Mouse (Mus musculus): ENCODE data around the gene Gm21969.

DNA sequence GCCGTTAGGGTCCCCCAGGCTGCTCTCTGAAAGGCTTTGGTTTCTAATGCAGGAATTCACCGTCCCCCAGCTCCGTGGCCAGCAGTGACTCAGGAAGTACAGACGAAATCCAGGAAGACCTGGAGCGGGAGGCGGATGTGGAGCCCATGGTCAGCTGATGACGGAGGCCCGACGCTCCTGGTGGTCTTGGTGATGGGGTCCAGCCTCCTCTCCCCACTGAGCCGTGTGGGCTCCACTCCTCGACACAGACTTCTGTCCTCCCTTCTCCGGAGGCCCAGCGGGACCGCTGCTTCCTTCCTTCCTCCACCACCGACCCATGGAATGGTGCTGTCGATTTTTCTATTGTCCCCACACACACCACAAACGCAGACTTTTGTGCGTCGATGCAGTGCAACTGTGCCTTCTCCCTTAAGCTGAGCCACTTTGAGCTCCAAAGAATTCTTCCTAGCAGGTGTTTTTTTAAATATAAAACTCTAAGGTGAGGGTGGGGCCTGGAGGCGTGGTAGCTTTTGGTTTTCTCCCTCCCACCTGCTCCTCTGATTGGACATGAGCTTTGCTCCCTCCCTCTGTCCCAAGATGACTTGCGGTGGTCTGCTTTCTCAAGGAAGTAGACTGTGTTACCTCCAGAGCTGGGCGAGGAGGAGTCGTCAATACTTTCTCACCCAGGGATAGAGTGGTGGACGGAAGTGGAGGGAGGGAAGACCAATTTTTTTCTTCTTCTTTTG lies 13.5 kb downstream of the Gm21969 start:
- TF ChIP-seq MAFK (IDR thresholded peaks at IDR 0.05; ENCODE audit: insufficient read depth, low read depth, low read length), result no peak
- TF ChIP-seq ZC3H11A (IDR thresholded peaks at IDR 0.05; ENCODE audit: borderline replicate concordance, low read depth, low read length), result no peak
